Mouse (Mus musculus): ENCODE measurements around the gene Mier3.

Gene Mier3

GRCm38 (mm10) chr13:111680679-111681078 lies at the start of gene Mier3:
Gene Mier3 (plus strand): TSS chr13:111680979.
- no peak for DNase-seq

- DNase-seq, result no peak
These were observed 46.3 kb upstream of the Mier3 start for GRCm38 (mm10) chr13:111634163-111635160.

- DNase-seq, result no peak
These were observed 40.5 kb upstream of the Mier3 start for GRCm38 (mm10) chr13:111640319-111640718.

- DNase-seq, result no peak
These were observed 37.1 kb upstream of the Mier3 start for GRCm38 (mm10) chr13:111643636-111644035.

GRCm38 (mm10) chr13:111646204-111646603 lies 34.6 kb upstream of the Mier3 start:
- DNase-seq, result no peak

GRCm38 (mm10) chr13:111647279-111647678 lies 33.5 kb upstream of the Mier3 start:
- no peak for DNase-seq

- DNase-seq, result no peak
These were observed 29.8 kb upstream of the Mier3 start for GRCm38 (mm10) chr13:111651020-111651419.

- no peak for DNase-seq
These were observed 25.5 kb upstream of the Mier3 start for GRCm38 (mm10) chr13:111655273-111655672.

- no peak for DNase-seq
These were observed 24.9 kb upstream of the Mier3 start for GRCm38 (mm10) chr13:111655856-111656255.

GRCm38 (mm10) chr13:111656309-111656708 lies 24.5 kb upstream of the Mier3 start:
- no peak for DNase-seq

GRCm38 (mm10) chr13:111656769-111657168 lies 24.0 kb upstream of the Mier3 start:
- DNase-seq, result no peak

- DNase-seq, result peak; percentile 24
These were observed 22.1 kb upstream of the Mier3 start for GRCm38 (mm10) chr13:111658501-111659280.

- no peak for DNase-seq
These were observed 21.3 kb upstream of the Mier3 start for GRCm38 (mm10) chr13:111659430-111659829.

- DNase-seq, result no peak
These were observed 20.7 kb upstream of the Mier3 start for GRCm38 (mm10) chr13:111660072-111660471.

GRCm38 (mm10) chr13:111660556-111660955 lies 20.2 kb upstream of the Mier3 start:
- no peak for DNase-seq

GRCm38 (mm10) chr13:111668016-111668415 lies 12.8 kb upstream of the Mier3 start:
- no peak for DNase-seq

- no peak for DNase-seq
These were observed 3.9 kb upstream of the Mier3 start for GRCm38 (mm10) chr13:111676841-111677240.

- no peak for DNase-seq
These were observed 3.4 kb downstream of the Mier3 start for GRCm38 (mm10) chr13:111684056-111684625.

GRCm38 (mm10) chr13:111685751-111686462 lies 5.1 kb downstream of the Mier3 start:
- peak; percentile 93 for DNase-seq

GRCm38 (mm10) chr13:111686522-111687284 lies 5.9 kb downstream of the Mier3 start:
- DNase-seq, result peak; percentile 44

- peak; percentile 74 for DNase-seq
These were observed 6.6 kb downstream of the Mier3 start for GRCm38 (mm10) chr13:111687285-111687781.

GRCm38 (mm10) chr13:111703396-111703795 lies 22.6 kb downstream of the Mier3 start:
- no peak for DNase-seq
